Mouse (Mus musculus) adrenal gland, postnatal 36 days (tissue): ENCODE data around the gene Prss42. TPM values are rescaled to one million over a fixed set of nuclear protein-coding genes. Genes with fewer than 3 reads are reported as not detected.
"Not testable (repeated sequence)": the region's sequence is repeated elsewhere in the genome, so short reads cannot be mapped to it uniquely, and the experiment has no call there.

Experiments
- DNase-seq, 2 experiments: peaks; one replicate each; pipeline ENCODE4 v3.0.0; 2021; ENCODE audit warnings: mixed read lengths in 1 of 2
- total RNA-seq, 2 experiments: library from RNA; stranded (reverse); gene quantifications; 2 replicates each; pipeline ENCODE4 v1.2.3; 2021

Prss42 gene
- total RNA-seq, 2 experiments from 2014 or later = not detected

- no peak for DNase-seq
Observed at GRCm38 (mm10) chr9:110788169-110788568, 9.8 kb upstream of the Prss42 start.

GRCm38 (mm10) chr9:110790462-110790861 lies 7.5 kb upstream of the Prss42 start:
- DNase-seq = no peak

- DNase-seq = no peak
Observed at GRCm38 (mm10) chr9:110797013-110797412, 953 bp upstream of the Prss42 start.

GRCm38 (mm10) chr9:110800834-110801479 lies 3.0 kb downstream of the Prss42 start:
- no peak for DNase-seq

- DNase-seq = no peak
Observed at GRCm38 (mm10) chr9:110803294-110803693, 5.3 kb downstream of the Prss42 start.

- DNase-seq = no peak
Observed at GRCm38 (mm10) chr9:110810051-110810450, 12.1 kb downstream of the Prss42 start.

- DNase-seq = no peak
Observed at GRCm38 (mm10) chr9:110813789-110814188, 15.8 kb downstream of the Prss42 start, which contains the start of gene Prss44. Gene Prss44, plus strand, starts transcription at chr9:110813994.

- not testable (repeated sequence) for DNase-seq
Observed at GRCm38 (mm10) chr9:110820546-110820945, 22.6 kb downstream of the Prss42 start.

GRCm38 (mm10) chr9:110821436-110821835 lies 23.5 kb downstream of the Prss42 start:
- DNase-seq = no peak

- no peak for DNase-seq
Observed at GRCm38 (mm10) chr9:110825426-110825825, 27.5 kb downstream of the Prss42 start.

GRCm38 (mm10) chr9:110825832-110826231 lies 27.9 kb downstream of the Prss42 start:
- DNase-seq = no peak

GRCm38 (mm10) chr9:110826390-110826789 lies 28.4 kb downstream of the Prss42 start, which contains the start of gene Prss43:
Gene Prss43, plus strand, starts transcription at chr9:110826690.
- no peak for DNase-seq

- DNase-seq = no peak
Observed at GRCm38 (mm10) chr9:110833021-110833420, 35.1 kb downstream of the Prss42 start.

- no peak for DNase-seq
Observed at GRCm38 (mm10) chr9:110834411-110834810, 36.4 kb downstream of the Prss42 start, which contains the start of gene Prss45. Gene Prss45, plus strand, starts transcription at chr9:110834588.

- no peak for DNase-seq
Observed at GRCm38 (mm10) chr9:110834961-110835360, 37.0 kb downstream of the Prss42 start.

- DNase-seq = no peak
Observed at GRCm38 (mm10) chr9:110836112-110836511, 38.1 kb downstream of the Prss42 start.

- DNase-seq = no peak
Observed at GRCm38 (mm10) chr9:110840905-110841304, 42.9 kb downstream of the Prss42 start.

GRCm38 (mm10) chr9:110841438-110841837 lies 43.5 kb downstream of the Prss42 start:
- DNase-seq = no peak

- no peak for DNase-seq
Observed at GRCm38 (mm10) chr9:110844206-110844605, 46.2 kb downstream of the Prss42 start, which contains the start of gene Prss46. Gene Prss46, plus strand, starts transcription at chr9:110844506.

- peak; percentile 15 to 49 for DNase-seq
Observed at GRCm38 (mm10) chr9:110849162-110849561, 51.2 kb downstream of the Prss42 start.
